Mouse (Mus musculus): Measurements from ENCODE around the gene Wrap53. TPM values are rescaled to one million over a fixed set of nuclear protein-coding genes. Genes with fewer than 3 reads are reported as not detected.

The Wrap53 gene
- polyA plus RNA-seq, 1 experiment from 2014 or later: 14.7 TPM

- Histone ChIP-seq H3K27me3 (replicated peaks; ENCODE audit: control insufficient read depth, insufficient read depth, low read length) (no peaks in the 10 kb centered on the region), H3K4me1 (replicated peaks; ENCODE audit: control insufficient read depth, insufficient read depth, low read length) (no peaks in the 10 kb centered on the region), H3K27ac (ENCODE audit: low read depth, low read length) (no peak overlapping the region), H3K4me2 (replicated peaks; ENCODE audit: low read depth) (peak overlapping the region; percentile 17; the same call in 1 of the 2 replicates), H3K4me3 (ENCODE audit: low read depth, low read length) (0 out of 2 replicates have a peak overlapping the region, but pooled peaks have one; percentile 1), H3K36me3 (ENCODE audit: control insufficient read depth, insufficient read depth) (no peaks in the 10 kb centered on the region), H3K9ac (ENCODE audit: low read depth, low read length) (no peak overlapping the region), H3K9me3 (ENCODE audit: control insufficient read depth) (no peaks in the 10 kb centered on the region)
- ATAC-seq: no peak
- 24% methylated on average over 30 of the region's 30 CpGs for WGBS
- TF ChIP-seq CTCF (IDR thresholded peaks at IDR 0.05; ENCODE audit: low read depth): no peak
Measured at GRCm38 (mm10) chr11:69527098-69528030, 52.7 kb downstream of the Wrap53 start.

- no peaks in the 10 kb centered on the region for H3K9me3 ChIP-seq (ENCODE audit: control insufficient read depth)
- no peaks in the 10 kb centered on the region for H3K4me1 ChIP-seq (replicated peaks; ENCODE audit: control insufficient read depth, insufficient read depth, low read length)
- no peak overlapping the region for H3K4me2 ChIP-seq (replicated peaks; ENCODE audit: low read depth)
- WGBS: 67% methylated on average over 4 of the region's 4 CpGs
- H3K27me3 ChIP-seq (replicated peaks; ENCODE audit: control insufficient read depth, insufficient read depth, low read length): no peaks in the 10 kb centered on the region
- H3K4me3 ChIP-seq (ENCODE audit: low read depth, low read length): no peak overlapping the region
- TF ChIP-seq CTCF (IDR thresholded peaks at IDR 0.05; ENCODE audit: low read depth): no peak
- ATAC-seq: no peak
- H3K27ac ChIP-seq (ENCODE audit: low read depth, low read length): no peak overlapping the region
- no peak overlapping the region for H3K9ac ChIP-seq (ENCODE audit: low read depth, low read length)
- no peaks in the 10 kb centered on the region for H3K36me3 ChIP-seq (ENCODE audit: control insufficient read depth, insufficient read depth)
Measured at GRCm38 (mm10) chr11:69526631-69527030, 53.4 kb downstream of the Wrap53 start.

- no peaks in the 10 kb centered on the region for H3K36me3 ChIP-seq (ENCODE audit: control insufficient read depth, insufficient read depth)
- ATAC-seq: no peak
- no peaks in the 10 kb centered on the region for H3K4me1 ChIP-seq (replicated peaks; ENCODE audit: control insufficient read depth, insufficient read depth, low read length)
- no peak overlapping the region for H3K4me3 ChIP-seq (ENCODE audit: low read depth, low read length)
- no peak overlapping the region for H3K9ac ChIP-seq (ENCODE audit: low read depth, low read length)
- TF ChIP-seq CTCF (IDR thresholded peaks at IDR 0.05; ENCODE audit: low read depth): no peak
- H3K4me2 ChIP-seq (replicated peaks; ENCODE audit: low read depth): no peak overlapping the region
- 85% methylated on average over 9 of the region's 9 CpGs for WGBS
- no peak overlapping the region for H3K27ac ChIP-seq (ENCODE audit: low read depth, low read length)
- H3K9me3 ChIP-seq (ENCODE audit: control insufficient read depth): no peaks in the 10 kb centered on the region
- H3K27me3 ChIP-seq (replicated peaks; ENCODE audit: control insufficient read depth, insufficient read depth, low read length): no peaks in the 10 kb centered on the region
Measured at GRCm38 (mm10) chr11:69525661-69526060, 54.4 kb downstream of the Wrap53 start.

- no peak overlapping the region for H3K27ac ChIP-seq (ENCODE audit: low read depth, low read length)
Measured at GRCm38 (mm10) chr11:69523651-69524050, 56.4 kb downstream of the Wrap53 start.

GRCm38 (mm10) chr11:69521526-69522149 is 58.4 kb downstream of the Wrap53 start:
- Histone ChIP-seq H3K27me3 (replicated peaks; ENCODE audit: control insufficient read depth, insufficient read depth, low read length) (no peaks in the 10 kb centered on the region), H3K27ac (ENCODE audit: low read depth, low read length) (no peak overlapping the region), H3K4me2 (replicated peaks; ENCODE audit: low read depth) (no peak overlapping the region), H3K36me3 (ENCODE audit: control insufficient read depth, insufficient read depth) (no peaks in the 10 kb centered on the region), H3K4me1 (replicated peaks; ENCODE audit: control insufficient read depth, insufficient read depth, low read length) (no peaks in the 10 kb centered on the region), H3K4me3 (ENCODE audit: low read depth, low read length) (no peak overlapping the region), H3K9ac (ENCODE audit: low read depth, low read length) (no peak overlapping the region), H3K9me3 (ENCODE audit: control insufficient read depth) (no peaks in the 10 kb centered on the region)
- no peak for TF ChIP-seq CTCF (IDR thresholded peaks at IDR 0.05; ENCODE audit: low read depth)
- no peak for ATAC-seq
- 76% methylated on average over 9 of the region's 9 CpGs for WGBS

More at GRCm38 (mm10) chr11:69523651-69524050, 56.4 kb downstream of the Wrap53 start:
- Histone ChIP-seq H3K27me3 (replicated peaks; ENCODE audit: control insufficient read depth, insufficient read depth, low read length) (no peaks in the 10 kb centered on the region), H3K4me1 (replicated peaks; ENCODE audit: control insufficient read depth, insufficient read depth, low read length) (no peaks in the 10 kb centered on the region), H3K4me2 (replicated peaks; ENCODE audit: low read depth) (no peak overlapping the region), H3K9ac (ENCODE audit: low read depth, low read length) (no peak overlapping the region), H3K36me3 (ENCODE audit: control insufficient read depth, insufficient read depth) (no peaks in the 10 kb centered on the region), H3K9me3 (ENCODE audit: control insufficient read depth) (no peaks in the 10 kb centered on the region), H3K4me3 (ENCODE audit: low read depth, low read length) (no peak overlapping the region)
- 80% methylated on average over 4 of the region's 4 CpGs for WGBS
- no peak for ATAC-seq
- no peak for TF ChIP-seq CTCF (IDR thresholded peaks at IDR 0.05; ENCODE audit: low read depth)

GRCm38 (mm10) chr11:69519976-69520375 is 60.1 kb downstream of the Wrap53 start:
- 84% methylated on average over 4 of the region's 4 CpGs for WGBS
- ATAC-seq: no peak
- no peak overlapping the region for H3K4me3 ChIP-seq (ENCODE audit: low read depth, low read length)
- H3K27ac ChIP-seq (ENCODE audit: low read depth, low read length): no peak overlapping the region
- no peak overlapping the region for H3K4me2 ChIP-seq (replicated peaks; ENCODE audit: low read depth)
- H3K27me3 ChIP-seq (replicated peaks; ENCODE audit: control insufficient read depth, insufficient read depth, low read length): no peaks in the 10 kb centered on the region
- no peaks in the 10 kb centered on the region for H3K4me1 ChIP-seq (replicated peaks; ENCODE audit: control insufficient read depth, insufficient read depth, low read length)
- H3K36me3 ChIP-seq (ENCODE audit: control insufficient read depth, insufficient read depth): no peaks in the 10 kb centered on the region
- H3K9me3 ChIP-seq (ENCODE audit: control insufficient read depth): no peaks in the 10 kb centered on the region
- H3K9ac ChIP-seq (ENCODE audit: low read depth, low read length): no peak overlapping the region
- no peak for TF ChIP-seq CTCF (IDR thresholded peaks at IDR 0.05; ENCODE audit: low read depth)

Data from intestine, postnatal 0 days (tissue).